Mouse (Mus musculus) naive thymus-derived CD4-positive, alpha-beta T cell, adult 5 months (primary cell): ENCODE measurements around the gene Khdc4. TPM values are rescaled to one million over a fixed set of nuclear protein-coding genes. Genes with fewer than 3 reads are reported as not detected.

Experiments used
- polyA plus RNA-seq: library from polyadenylated mRNA; unstranded; fragments of 100-300 nt; shearing (Covaris generic); gene quantifications from one replicate; pipeline ENCODE4 v1.2.1, GENCODE M21; 2017

Gene Khdc4
- 155 TPM for polyA plus RNA-seq

GRCm38 (mm10) chr3:88684980-88685941 lies at the start of gene Khdc4:
TSS of gene Khdc4 (plus strand) at chr3:88685803.

DNA sequence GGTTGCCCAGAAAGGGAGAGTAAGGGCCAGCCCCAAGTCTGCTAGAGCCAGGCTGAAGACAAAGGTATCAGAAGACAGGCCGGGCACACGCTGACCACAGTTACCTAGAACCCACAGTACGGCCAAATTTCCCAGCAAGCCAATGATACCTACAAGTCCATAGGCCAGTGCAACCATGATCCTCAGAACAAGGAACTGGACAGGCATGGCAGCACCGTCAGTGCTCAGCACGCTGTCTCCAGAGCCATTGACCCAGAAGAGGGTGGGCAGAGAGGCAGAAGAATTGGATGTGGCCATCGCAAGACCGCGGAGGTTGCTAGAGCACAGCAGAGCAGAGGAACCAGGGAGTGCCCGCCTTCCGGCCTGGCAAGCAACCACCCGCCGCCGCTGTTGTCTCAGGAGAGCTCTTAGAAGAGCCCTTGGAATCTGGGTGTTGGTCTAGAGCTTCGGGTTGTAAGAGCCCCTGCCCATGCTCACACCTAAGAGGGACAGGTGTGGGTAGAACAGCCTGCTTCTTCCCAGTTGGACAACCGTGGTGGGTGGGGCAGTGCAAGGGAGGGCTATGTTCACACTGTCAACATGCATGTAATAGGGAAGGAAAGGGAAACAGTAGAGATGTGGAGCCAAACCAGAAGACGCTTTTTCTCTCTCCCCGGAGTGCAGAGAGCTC lies 32.6 kb upstream of the Khdc4 start, which contains the start of gene Rxfp4:
Gene Rxfp4 (minus strand): TSS at position 297 of the 670 bp plus-strand sequence.

GRCm38 (mm10) chr3:88716399-88717197 lies 31.0 kb downstream of the Khdc4 start, which contains the start of gene Rit1:
TSS of gene Rit1 (plus strand) at chr3:88716838.

Other genes with a start within 250 kb of the Khdc4 start
- 177 TPM for gene Sema4a, start 224.6 kb upstream of the Khdc4 start, polyA plus RNA-seq
- gene Lmna, start 175.8 kb upstream of the Khdc4 start, polyA plus RNA-seq = 27.4 TPM
- 0.20 TPM for gene Mex3a, start 153.4 kb upstream of the Khdc4 start, polyA plus RNA-seq
- 0.32 TPM for gene Rab25, start 137.5 kb upstream of the Khdc4 start, polyA plus RNA-seq
- 107 TPM for gene Lamtor2, start 132.7 kb upstream of the Khdc4 start, polyA plus RNA-seq
- gene Ubqln4, start 132.0 kb upstream of the Khdc4 start, polyA plus RNA-seq = 52.6 TPM
- gene Ssr2, start 109.9 kb upstream of the Khdc4 start, polyA plus RNA-seq = 66.4 TPM
- 64.4 TPM for gene Arhgef2, start 79.8 kb upstream of the Khdc4 start, polyA plus RNA-seq
- gene Rxfp4, start 32.7 kb upstream of the Khdc4 start, polyA plus RNA-seq = not detected
- gene Rit1, start 31.0 kb downstream of the Khdc4 start, polyA plus RNA-seq = 27.8 TPM
- 18.1 TPM for gene Syt11, start 89.4 kb downstream of the Khdc4 start, polyA plus RNA-seq
- 26.7 TPM for gene Gon4l, start 149.4 kb downstream of the Khdc4 start, polyA plus RNA-seq
- gene Msto1, start 228.2 kb downstream of the Khdc4 start, polyA plus RNA-seq = 10.8 TPM